Mouse (Mus musculus) midbrain, postnatal 0 days (tissue): ENCODE results near the gene Arfgef3. TPM values are rescaled to one million over a fixed set of nuclear protein-coding genes. Genes with fewer than 3 reads are reported as not detected.
A peak's percentile ranks its signal among the peaks of the same experiment; 100 is the strongest.

Experiments
- ATAC-seq: fragments of 200-750 bp; cut with Nextera tagmentation; 2 replicates; pipeline ENCODE4 v1.8.0; 2017; ENCODE audit warnings: moderate number of reproducible peaks, mild to moderate bottlenecking, moderate TSS enrichment, moderate library complexity; ENCODE audit not compliant: low FRiP score
- DNase-seq: peaks from one replicate; pipeline ENCODE4 v3.0.0-alpha.2; 2015; ENCODE audit warnings: low spot score
- H3K27ac ChIP-seq: fragments of 300-500 bp; sonication (generic); 2 replicates; pipeline ENCODE4 v1.5.1; 2014; ENCODE audit warnings: low read depth, mild to moderate bottlenecking, low read length, mixed read lengths
- H3K27me3 ChIP-seq: fragments of 300-500 bp; sonication (generic); 2 replicates; pipeline ENCODE4 v1.6.1; 2014; ENCODE audit warnings: low read length, control low read depth, mixed read lengths; ENCODE audit not compliant: insufficient read depth
- H3K36me3 ChIP-seq: fragments of 300-500 bp; sonication (generic); 2 replicates; pipeline ENCODE4 v1.6.1; 2014; ENCODE audit warnings: low read length, control low read depth, mixed read lengths; ENCODE audit not compliant: insufficient read depth
- H3K4me1 ChIP-seq: fragments of 300-500 bp; sonication (generic); 2 replicates; pipeline ENCODE4 v1.6.1; 2014; ENCODE audit warnings: mild to moderate bottlenecking, control low read depth, antibody characterized with exemption, low read length, mixed read lengths; ENCODE audit not compliant: insufficient read depth
- H3K4me2 ChIP-seq: fragments of 300-500 bp; sonication (generic); 2 replicates; pipeline ENCODE4 v1.6.1; 2014; ENCODE audit warnings: low read depth, mild to moderate bottlenecking, low read length, mixed read lengths; ENCODE audit not compliant: poor library complexity, severe bottlenecking
- H3K4me3 ChIP-seq: fragments of 300-500 bp; sonication (generic); 2 replicates; pipeline ENCODE4 v1.5.1; 2014; ENCODE audit warnings: low read depth, mild to moderate bottlenecking, low read length, moderate library complexity
- H3K9ac ChIP-seq: fragments of 300-500 bp; sonication (generic); replicated peaks from 2 replicates; pipeline ENCODE4 v1.6.1; 2014; ENCODE audit warnings: mild to moderate bottlenecking, low read length, moderate library complexity, mixed read lengths; ENCODE audit not compliant: poor library complexity, severe bottlenecking
- H3K9me3 ChIP-seq: fragments of 300-500 bp; sonication (generic); 2 replicates; pipeline ENCODE4 v1.6.1; 2016; ENCODE audit warnings: low read length, control low read depth
- CTCF ChIP-seq: IDR thresholded peaks from 2 replicates; pipeline ENCODE4 v1.5.1; 2016; ENCODE audit warnings: antibody characterized with exemption, mild to moderate bottlenecking
- WGBS: fragments of 180-500 bp; shearing (Covaris S2); extraction: QIAGEN DNeasy Blood & Tissue Kit; methylation state at CpG from one replicate; pipeline ENCODE4 v1.1.7; 2014; 5-methylcytosine and 5-hydroxymethylcytosine counted together
- polyA plus RNA-seq: library from polyadenylated mRNA; unstranded; fragments of >200 nt; fragmentation: Nextera tagmentation; extraction: Ambion mirVana; gene quantifications from 2 replicates; pipeline ENCODE4 v1.2.1, GENCODE M21; 2015
- total RNA-seq: library from RNA; depleted of rRNA; stranded (reverse); fragments of >200 nt; gene quantifications from 2 replicates; pipeline ENCODE4 v1.2.3, GENCODE M21; 2014

The Arfgef3 gene
- total and polyA plus RNA-seq, 2 experiments from 2014 or later: 6.2 to 37.4 TPM

GRCm38 (mm10) chr10:18700117-18700516 lies 43.6 kb downstream of the Arfgef3 start:
- Histone ChIP-seq H3K27me3 (no peaks in the 10 kb centered on the region), H3K9me3 (no peaks in the 10 kb centered on the region), H3K4me2 (no peak overlapping the region), H3K4me1 (no peaks in the 10 kb centered on the region), H3K27ac (no peak overlapping the region), H3K9ac (no peak overlapping the region), H3K4me3 (no peak overlapping the region), H3K36me3 (peaks cover 9% of the 10 kb centered on the region)
- 58% methylated on average over 2 of the region's 2 CpGs for WGBS
- no peak for TF ChIP-seq CTCF
- no peak for DNase-seq
- ATAC-seq: no peak

GRCm38 (mm10) chr10:18699151-18699550 lies 44.6 kb downstream of the Arfgef3 start:
- Histone ChIP-seq H3K9ac (no peak overlapping the region), H3K4me2 (no peak overlapping the region), H3K27me3 (no peaks in the 10 kb centered on the region), H3K4me1 (no peaks in the 10 kb centered on the region), H3K27ac (no peak overlapping the region), H3K9me3 (no peaks in the 10 kb centered on the region), H3K36me3 (peaks cover 9% of the 10 kb centered on the region), H3K4me3 (no peak overlapping the region)
- ATAC-seq (no peak), DNase-seq (no peak)
- 97% methylated on average over 2 of the region's 2 CpGs for WGBS
- TF ChIP-seq CTCF: no peak

- no peak for TF ChIP-seq CTCF
- ATAC-seq (no peak), DNase-seq (no peak)
- H3K4me1 ChIP-seq: no peaks in the 10 kb centered on the region
- no peak overlapping the region for H3K9ac ChIP-seq
- no peaks in the 10 kb centered on the region for H3K27me3 ChIP-seq
- H3K4me3 ChIP-seq: no peak overlapping the region
- H3K4me2 ChIP-seq: no peak overlapping the region
- peaks cover 13% of the 10 kb centered on the region for H3K36me3 ChIP-seq
- 21% methylated on average over 6 of the region's 6 CpGs for WGBS
- H3K27ac ChIP-seq: no peak overlapping the region
- H3K9me3 ChIP-seq: no peaks in the 10 kb centered on the region
Measured at GRCm38 (mm10) chr10:18696461-18696860, 47.3 kb downstream of the Arfgef3 start.

- Histone ChIP-seq H3K9ac (no peak overlapping the region), H3K4me3 (no peak overlapping the region), H3K36me3 (peaks cover 4% of the 10 kb centered on the region; the same call in 1 of the 2 replicates), H3K27ac (no peak overlapping the region), H3K9me3 (no peaks in the 10 kb centered on the region), H3K4me1 (no peaks in the 10 kb centered on the region), H3K4me2 (no peak overlapping the region), H3K27me3 (no peaks in the 10 kb centered on the region)
- no peak for TF ChIP-seq CTCF
- peak; percentile 43 for DNase-seq
- WGBS: 49% methylated on average over 2 of the region's 2 CpGs
- no peak for ATAC-seq
Measured at GRCm38 (mm10) chr10:18688234-18688633, 55.5 kb downstream of the Arfgef3 start.

- Histone ChIP-seq H3K4me1 (no peaks in the 10 kb centered on the region), H3K4me2 (no peak overlapping the region), H3K9ac (no peak overlapping the region), H3K4me3 (no peak overlapping the region), H3K36me3 (peaks cover 5% of the 10 kb centered on the region), H3K9me3 (no peaks in the 10 kb centered on the region), H3K27ac (no peak overlapping the region), H3K27me3 (no peaks in the 10 kb centered on the region)
- DNase-seq (no peak), ATAC-seq (no peak)
- TF ChIP-seq CTCF: no peak
- WGBS: 71% methylated on average over 2 of the region's 2 CpGs
Measured at GRCm38 (mm10) chr10:18681385-18681954, 62.3 kb downstream of the Arfgef3 start.

GRCm38 (mm10) chr10:18680661-18681384 lies 62.9 kb downstream of the Arfgef3 start:
- 70% methylated on average over 3 of the region's 3 CpGs for WGBS
- no peak overlapping the region for H3K9ac ChIP-seq
- DNase-seq (no peak), ATAC-seq (no peak)
- H3K9me3 ChIP-seq: no peaks in the 10 kb centered on the region
- no peak overlapping the region for H3K4me3 ChIP-seq
- H3K27ac ChIP-seq: no peak overlapping the region
- TF ChIP-seq CTCF: no peak
- H3K27me3 ChIP-seq: no peaks in the 10 kb centered on the region
- H3K36me3 ChIP-seq: peaks cover 11% of the 10 kb centered on the region
- H3K4me1 ChIP-seq: no peaks in the 10 kb centered on the region
- no peak overlapping the region for H3K4me2 ChIP-seq
